Mouse (Mus musculus) WW6 (cell line): ENCODE results near the gene Mrpl42.
"Not testable (repeated sequence)": the region's sequence is repeated elsewhere in the genome, so short reads cannot be mapped to it uniquely, and the experiment has no call there.

Source experiments
- DNase-seq: peaks from one replicate; pipeline ENCODE4 v3.0.0-alpha.2; 2013; ENCODE audit warnings: low read depth, low spot score

Mrpl42 gene

DNA sequence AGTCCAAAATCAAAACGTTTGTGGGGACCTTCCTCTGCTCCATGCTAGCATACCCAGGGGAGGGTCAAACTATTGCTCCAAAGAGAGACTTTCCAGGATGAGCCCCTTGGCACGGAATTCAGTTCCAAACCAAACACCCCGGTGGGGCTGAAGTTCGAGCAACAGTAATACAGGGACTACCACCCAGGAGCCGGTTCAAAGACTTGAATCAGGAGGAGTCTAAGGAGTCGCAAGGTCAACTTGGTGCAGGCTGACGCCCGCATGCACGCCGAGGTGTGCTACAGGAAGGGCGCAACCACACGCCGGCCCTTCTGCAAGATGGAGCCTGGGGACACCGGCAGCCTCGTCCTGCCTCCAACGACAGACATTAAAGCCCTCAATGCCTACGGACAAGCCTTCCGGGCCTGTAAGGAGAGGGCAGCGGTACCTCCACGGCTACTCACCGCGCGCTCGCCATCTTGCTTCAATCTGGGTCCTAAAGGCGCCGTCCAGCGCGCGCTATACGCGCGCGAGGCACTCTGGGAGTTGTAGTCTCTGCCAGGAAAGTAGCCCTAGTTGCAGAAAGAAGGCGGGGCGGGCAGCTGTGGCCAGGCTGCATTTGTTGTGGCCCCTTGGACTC, at the start of gene Mrpl42:
Mrpl42 (minus strand) TSS at position 478 of the 619 bp plus-strand sequence.
- DNase-seq: peak; percentile 49

DNA sequence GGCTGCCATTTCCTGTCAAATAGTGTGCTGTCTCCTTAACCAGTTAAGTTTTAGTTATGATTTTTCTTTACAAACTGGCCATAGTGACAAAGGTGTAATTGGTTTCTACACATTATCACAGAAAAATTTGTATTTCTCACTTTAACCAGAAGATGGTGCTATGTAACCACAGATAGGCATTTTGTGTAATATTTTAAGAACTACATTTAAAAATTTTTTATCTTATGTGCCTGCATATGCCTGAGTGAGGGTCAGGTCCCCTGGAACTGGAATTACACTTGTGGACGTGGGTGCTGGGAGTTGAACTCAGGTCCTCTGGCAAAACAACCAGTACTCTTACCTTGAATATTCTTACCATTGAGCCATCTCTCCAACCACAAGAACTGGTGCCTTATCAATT, 48.8 kb upstream of the Mrpl42 start:
- DNase-seq: no peak

GRCm38 (mm10) chr10:95549080-95549479, 47.3 kb upstream of the Mrpl42 start:
- not testable (repeated sequence) for DNase-seq

DNA sequence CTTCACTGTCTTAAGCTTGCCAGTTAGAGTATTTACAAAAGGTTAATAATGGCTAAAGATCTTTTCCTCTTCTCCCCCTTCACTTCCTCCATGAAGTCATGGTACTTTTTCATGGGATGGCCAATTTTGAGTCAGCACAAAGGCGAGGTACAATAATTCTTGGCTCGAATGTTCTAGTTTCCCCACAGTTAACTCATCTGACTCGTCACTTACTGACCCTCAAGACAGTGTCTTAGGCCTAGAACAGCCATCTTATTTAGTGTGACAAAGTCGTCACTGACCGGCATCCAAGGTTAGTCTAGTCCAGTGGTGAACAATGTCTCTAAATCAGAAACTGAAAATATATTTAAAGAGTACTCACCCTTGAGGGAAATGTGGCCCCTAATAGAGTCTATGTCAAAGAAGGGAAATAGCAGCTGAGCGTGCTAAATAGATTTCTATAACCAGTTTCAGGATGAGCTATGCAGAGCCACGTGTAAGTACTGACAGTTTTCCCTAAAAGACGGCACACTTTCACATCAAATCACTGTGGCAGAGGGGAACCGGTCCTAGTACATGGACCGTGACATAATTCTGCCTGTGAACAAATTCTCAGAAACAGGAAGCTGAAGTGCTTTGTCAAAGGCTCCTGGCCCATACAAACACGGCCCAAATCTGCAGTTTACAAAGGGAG, 46.5 kb upstream of the Mrpl42 start:
- DNase-seq: no peak

DNA sequence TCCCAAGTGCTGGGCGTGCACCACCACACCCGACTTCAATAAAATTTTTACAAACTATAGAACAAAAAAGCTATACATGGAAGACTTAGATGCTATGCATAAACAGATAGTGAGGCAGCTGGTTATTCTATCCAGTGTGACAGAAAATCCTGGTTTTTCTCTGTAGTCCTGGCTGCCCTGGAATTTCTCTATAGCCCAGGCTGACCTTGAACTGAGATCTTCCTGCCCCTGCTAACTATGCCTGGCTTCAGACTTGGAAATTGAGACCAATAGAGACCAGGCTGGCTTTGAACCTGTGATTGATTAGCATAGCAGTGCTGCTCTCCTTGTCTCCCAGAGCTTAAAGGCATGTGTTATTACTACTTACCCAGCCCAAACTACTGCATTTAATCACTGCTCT, 44.4 kb upstream of the Mrpl42 start:
- no peak for DNase-seq

GRCm38 (mm10) chr10:95545051-95545450, 43.3 kb upstream of the Mrpl42 start:
- DNase-seq: no peak

- DNase-seq: no peak
Measured at GRCm38 (mm10) chr10:95544651-95545050, 42.9 kb upstream of the Mrpl42 start.

DNA sequence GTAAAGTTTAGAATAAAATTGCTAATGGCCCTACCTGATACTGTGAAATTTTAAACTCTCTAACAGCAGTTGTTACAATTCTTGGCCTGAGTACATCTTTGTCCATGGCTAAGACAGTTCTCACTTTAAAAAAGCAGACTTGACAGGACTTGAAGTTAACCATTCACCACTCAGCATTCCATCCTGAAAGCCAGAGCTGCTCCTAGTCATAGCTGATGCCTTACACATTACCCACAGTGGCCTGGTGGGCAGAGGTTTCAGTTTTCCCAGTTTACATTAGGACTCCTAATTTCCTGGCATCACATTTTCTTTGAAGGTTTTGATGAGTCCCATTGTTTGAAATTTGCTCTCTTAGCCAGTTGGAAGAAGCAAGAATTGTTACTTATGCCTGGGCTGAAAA, 42.3 kb upstream of the Mrpl42 start:
- DNase-seq: no peak

DNA sequence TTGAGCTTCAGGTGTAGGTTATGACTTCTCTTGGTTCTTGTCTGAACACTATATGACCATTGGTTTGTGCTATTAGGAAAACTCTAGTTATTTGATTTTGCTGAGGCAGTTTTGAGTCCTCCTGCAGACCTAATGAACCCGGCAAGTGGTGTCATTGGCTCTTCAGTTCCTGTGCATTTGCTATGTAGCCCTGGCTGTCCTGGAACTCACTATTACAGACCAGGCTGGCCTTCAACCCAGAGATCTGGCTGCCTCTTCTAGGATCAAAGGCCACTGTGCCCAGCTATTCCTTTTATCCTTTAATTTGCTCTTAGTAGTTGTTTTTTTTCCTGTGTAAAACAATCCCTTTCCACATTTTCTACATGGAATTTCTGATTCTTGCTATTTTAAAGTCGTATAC, 41.6 kb upstream of the Mrpl42 start:
- DNase-seq: no peak

GRCm38 (mm10) chr10:95542916-95543315, 41.2 kb upstream of the Mrpl42 start:
- no peak for DNase-seq

- no peak for DNase-seq
Measured at GRCm38 (mm10) chr10:95539841-95540240, 38.1 kb upstream of the Mrpl42 start.

DNA sequence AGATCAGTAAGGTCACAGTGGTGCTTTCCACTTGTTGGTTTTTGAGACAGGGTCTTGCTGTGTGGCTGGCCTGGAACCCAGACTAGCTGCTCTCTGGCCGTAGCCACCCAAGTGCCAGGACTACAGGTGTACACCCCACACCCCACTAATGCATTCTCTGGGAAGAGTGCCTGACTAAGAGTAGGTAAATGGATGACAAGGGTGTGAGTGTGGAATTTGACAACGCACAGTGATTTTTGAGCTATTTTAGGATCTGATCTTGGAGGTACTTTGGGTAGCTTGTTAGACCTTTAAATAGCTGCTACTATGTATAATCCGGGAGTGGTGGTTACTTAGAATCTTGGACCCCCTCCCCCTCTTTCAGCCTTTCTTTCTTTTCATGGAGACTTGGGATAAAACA, 37.5 kb upstream of the Mrpl42 start:
- no peak for DNase-seq

- DNase-seq: no peak
Measured at GRCm38 (mm10) chr10:95536222-95536541, 34.4 kb upstream of the Mrpl42 start.

DNA sequence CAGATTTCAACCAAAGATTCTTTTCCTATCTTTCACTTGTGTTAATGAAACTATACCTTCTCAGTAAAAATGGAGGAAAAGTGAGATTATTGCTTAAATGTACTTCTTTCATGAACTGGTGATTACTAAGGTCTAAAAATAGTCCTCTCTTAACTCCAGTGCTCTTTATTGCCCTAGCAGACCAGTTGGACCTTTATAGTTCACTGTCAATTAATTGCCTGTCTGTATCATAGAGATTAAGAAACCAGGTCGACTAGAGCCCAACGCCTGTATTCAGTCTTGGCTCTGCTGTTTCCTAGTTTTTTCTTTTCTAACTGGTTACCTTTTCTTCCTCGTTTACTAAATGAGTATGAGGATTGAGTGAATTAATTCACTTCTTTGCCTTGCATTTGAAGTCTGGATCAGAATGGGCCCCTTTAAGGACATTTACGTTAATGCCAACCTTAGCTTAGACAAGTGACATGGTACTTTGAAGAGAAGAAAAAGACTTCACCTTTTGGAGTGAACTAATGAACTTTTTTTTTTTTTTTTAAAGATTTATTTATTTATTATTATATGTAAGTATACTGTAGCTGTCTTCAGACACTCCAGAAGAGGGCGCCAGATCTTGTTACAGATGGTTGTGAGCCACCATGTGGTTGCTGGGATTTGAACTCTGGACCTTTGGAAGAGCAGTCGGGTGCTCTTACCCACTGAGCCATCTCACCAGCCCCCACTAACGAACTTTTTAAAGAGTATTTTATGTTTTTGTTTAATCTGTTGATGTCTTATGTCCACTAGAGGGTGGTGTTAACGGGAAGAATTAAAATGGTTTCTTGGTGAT, 33.9 kb upstream of the Mrpl42 start:
- DNase-seq: no peak

DNA sequence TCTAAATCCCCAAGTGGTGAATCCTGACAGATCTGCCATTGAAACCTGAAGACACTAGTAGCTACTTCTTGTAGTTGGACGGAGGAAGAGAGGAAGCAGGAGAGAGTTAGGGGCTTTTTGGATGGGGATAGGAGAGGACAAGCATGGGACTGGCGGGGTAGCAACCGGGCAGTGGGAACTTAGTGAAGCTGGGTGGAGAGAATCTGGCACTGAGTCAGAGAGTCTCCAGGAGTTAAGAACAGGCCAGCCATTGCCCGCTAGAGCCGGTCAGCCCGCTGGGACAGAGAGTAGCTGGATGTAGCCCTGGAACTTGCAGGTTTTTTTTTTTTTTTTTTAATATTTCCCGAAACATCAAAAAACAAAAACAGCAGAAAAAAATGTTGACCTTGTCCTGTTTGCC, 31.6 kb upstream of the Mrpl42 start:
- DNase-seq: no peak

DNA sequence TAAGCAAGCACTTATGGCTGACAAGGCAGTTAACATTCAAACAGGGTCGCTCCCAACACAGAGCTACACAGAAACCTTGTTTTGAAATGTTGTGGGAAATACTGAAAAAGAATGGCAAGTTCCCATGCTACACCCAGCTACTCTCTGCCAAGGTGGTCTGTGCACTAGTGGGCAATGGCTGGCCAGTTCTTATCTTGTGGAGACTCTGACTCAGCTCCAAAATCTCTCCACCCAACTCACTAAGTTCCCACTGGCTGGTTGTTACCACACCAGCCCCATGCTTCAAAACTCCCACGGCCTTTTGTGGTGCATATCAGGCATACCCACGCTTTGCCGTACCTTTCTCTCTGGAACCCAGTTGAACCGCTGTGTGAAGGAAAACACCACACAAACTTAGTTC, 31.2 kb upstream of the Mrpl42 start:
- DNase-seq: no peak

- no peak for DNase-seq
Measured at GRCm38 (mm10) chr10:95530551-95531121, 28.9 kb upstream of the Mrpl42 start.

DNA sequence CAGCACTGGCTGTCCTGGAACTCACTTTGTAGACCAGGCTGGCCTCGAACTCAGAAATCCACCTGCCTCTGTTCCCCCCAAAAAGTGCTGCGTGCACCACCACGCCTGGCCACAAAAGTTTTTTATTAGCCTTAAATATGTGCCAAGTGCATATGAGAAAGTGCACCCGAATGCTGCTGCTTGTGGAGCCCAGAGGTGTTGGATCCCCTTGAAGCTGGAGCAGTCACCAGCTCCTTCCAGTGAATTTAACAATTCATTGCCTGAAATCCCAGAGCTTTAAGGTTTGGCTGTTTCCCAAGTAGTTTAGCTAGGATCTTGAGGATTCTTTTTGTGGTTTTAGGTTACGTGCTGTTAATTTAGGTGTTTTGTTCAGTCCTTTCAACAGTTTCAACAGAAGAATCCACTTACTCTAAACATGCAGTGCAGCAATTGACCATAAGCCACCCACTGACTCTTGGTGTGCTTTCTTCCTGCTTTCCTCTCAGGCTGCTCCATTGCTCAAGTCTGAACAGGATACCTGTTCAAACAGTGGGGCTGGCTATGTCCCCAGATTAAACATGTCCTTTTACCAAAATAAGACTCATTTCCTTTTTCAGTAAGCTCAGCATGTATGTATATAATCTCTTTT, 24.9 kb upstream of the Mrpl42 start:
- DNase-seq: no peak

- DNase-seq: no peak
Measured at GRCm38 (mm10) chr10:95525871-95526270, 24.1 kb upstream of the Mrpl42 start.

DNA sequence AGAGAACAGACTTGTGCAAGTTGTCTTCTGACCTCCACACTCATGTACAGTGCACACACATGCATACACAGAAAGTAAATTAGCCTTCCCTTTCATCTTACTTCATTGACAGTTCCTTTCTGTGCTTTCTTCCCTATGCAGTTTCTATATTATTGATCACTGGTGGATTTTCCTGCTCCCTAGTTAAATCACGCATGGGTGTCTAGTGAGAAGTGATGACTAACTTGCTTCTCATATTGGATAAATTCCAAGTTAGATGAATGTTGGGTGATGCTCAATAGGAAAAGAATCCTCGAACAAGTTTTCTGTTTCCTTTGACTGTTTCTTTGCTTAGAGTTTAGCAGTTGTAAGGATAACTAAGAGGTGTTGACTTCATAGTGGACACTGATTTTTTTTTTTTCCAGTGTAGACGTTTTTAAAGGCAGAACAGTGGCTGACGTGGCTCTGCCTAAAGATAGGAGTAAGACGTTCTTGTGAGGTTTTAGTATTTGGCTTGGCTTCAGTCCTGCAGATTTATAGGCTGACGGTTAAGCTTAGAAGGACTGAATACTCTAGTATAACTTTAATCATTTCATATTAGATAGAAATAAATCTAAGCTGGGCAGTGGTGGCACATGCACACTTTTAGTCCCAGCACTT, 23.4 kb upstream of the Mrpl42 start:
- DNase-seq: no peak

DNA sequence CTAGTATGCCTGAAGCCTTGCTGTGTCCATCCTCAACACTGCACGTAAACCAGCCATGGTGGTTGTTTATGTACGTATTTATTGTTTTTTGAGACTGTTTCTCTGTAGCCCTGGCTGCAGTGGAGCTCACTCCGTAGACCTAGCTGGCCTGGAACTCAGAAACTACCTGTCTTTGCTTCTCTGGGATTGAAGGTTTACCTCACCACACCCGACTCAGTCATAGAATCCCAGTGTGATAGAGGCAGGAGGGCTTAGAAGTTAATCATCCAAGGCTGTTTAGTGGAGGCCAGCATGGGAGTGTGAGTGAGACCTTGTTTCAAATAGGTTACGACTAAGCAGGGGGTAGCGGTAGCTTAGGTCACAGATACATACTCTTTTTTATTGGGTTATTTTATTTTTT, 15.9 kb upstream of the Mrpl42 start:
- DNase-seq: no peak
